Mouse (Mus musculus): ENCODE measurements around the gene Nfia.

The Nfia gene

GRCm38 (mm10) chr4:97776388-97777080 lies 4.0 kb downstream of the Nfia start:
- TF ChIP-seq CTCF (conservative IDR thresholded peaks at IDR 0.05; ENCODE audit: low read length): no peak
- no peak for TF ChIP-seq POU5F1 (IDR thresholded peaks at IDR 0.05; ENCODE audit: borderline replicate concordance, low read length)
- Histone ChIP-seq H3K4me3 (replicated peaks; ENCODE audit: low read length) (peak overlapping the region; percentile 72), H3K4me1 (replicated peaks; ENCODE audit: low read depth, low read length) (peaks cover 18% of the 10 kb centered on the region), H3K27me3 (ENCODE audit: insufficient read depth, low read length) (peaks cover 65% of the 10 kb centered on the region), H3K36me3 (ENCODE audit: insufficient read depth, low read length) (no peaks in the 10 kb centered on the region), H3K9me3 (ENCODE audit: low read length) (no peaks in the 10 kb centered on the region)

- H3K4me1 ChIP-seq (replicated peaks; ENCODE audit: low read depth, low read length): peaks cover 14% of the 10 kb centered on the region
- TF ChIP-seq POU5F1 (IDR thresholded peaks at IDR 0.05; ENCODE audit: borderline replicate concordance, low read length) (no peak), CTCF (conservative IDR thresholded peaks at IDR 0.05; ENCODE audit: low read length) (no peak), NANOG (IDR thresholded peaks at IDR 0.05; ENCODE audit: borderline replicate concordance, low read length) (no peak)
- H3K27me3 ChIP-seq (ENCODE audit: insufficient read depth, low read length): peaks cover 65% of the 10 kb centered on the region
- H3K4me3 ChIP-seq (replicated peaks; ENCODE audit: low read length): peak overlapping the region; percentile 74
- H3K9me3 ChIP-seq (ENCODE audit: low read length): no peaks in the 10 kb centered on the region
- no peaks in the 10 kb centered on the region for H3K36me3 ChIP-seq (ENCODE audit: insufficient read depth, low read length)
These were observed 4.7 kb downstream of the Nfia start for GRCm38 (mm10) chr4:97777081-97777705.

GRCm38 (mm10) chr4:97777706-97778176 lies 5.2 kb downstream of the Nfia start, which contains the start of gene E130114P18Rik:
TSS of gene E130114P18Rik (minus strand) at chr4:97778078.
- Histone ChIP-seq H3K4me3 (replicated peaks; ENCODE audit: low read length) (peak within 1 kb of the TSS; percentile 74), H3K27me3 (ENCODE audit: insufficient read depth, low read length) (peaks cover 65% of the 10 kb centered on the region), H3K4me1 (replicated peaks; ENCODE audit: low read depth, low read length) (peaks cover 14% of the 10 kb centered on the region), H3K36me3 (ENCODE audit: insufficient read depth, low read length) (no peaks in the 10 kb centered on the region), H3K9me3 (ENCODE audit: low read length) (no peaks in the 10 kb centered on the region)
- TF ChIP-seq CTCF (conservative IDR thresholded peaks at IDR 0.05; ENCODE audit: low read length) (no peak), POU5F1 (IDR thresholded peaks at IDR 0.05; ENCODE audit: borderline replicate concordance, low read length) (no peak), NANOG (IDR thresholded peaks at IDR 0.05; ENCODE audit: borderline replicate concordance, low read length) (no peak)

DNA sequence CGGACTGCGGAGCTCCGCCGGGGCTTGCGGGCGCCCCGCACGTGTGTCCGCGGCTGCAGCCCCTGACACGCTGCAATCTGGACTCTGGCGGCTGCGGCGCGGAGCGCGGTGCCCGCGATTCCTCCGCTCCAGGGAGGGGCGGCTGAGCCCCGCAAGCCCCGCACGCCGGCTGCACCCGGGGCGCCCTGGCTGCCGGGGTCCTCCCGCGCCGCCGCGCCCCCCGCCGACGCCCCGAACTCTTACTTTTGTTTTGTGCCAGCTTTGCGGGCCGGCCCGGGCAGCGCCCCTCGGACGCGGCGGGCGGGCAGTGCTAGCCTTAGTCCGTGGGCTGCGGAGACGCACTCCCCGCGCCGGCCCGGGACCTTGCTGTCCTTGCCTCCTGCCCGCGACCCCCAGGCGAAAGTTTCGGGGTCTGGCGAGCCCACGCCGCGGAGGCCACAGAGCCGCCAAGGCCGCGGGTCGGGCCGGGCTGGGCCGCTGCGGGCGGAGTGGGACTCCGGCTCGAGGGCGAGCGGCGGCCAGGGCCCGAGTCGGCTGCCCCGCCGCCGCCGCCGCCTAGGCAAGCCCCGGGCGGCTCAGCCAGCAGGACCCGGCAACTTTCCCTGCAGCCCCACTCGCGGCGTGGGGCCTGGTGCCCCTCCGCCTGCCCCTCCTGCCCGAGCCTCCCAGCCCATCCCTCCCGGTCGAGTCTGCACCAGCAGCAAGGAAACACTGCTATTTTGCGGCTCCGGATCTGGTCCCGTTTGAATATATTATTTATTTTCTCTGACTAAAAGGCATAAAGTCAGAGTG lies 5.9 kb downstream of the Nfia start:
- H3K27me3 ChIP-seq (ENCODE audit: insufficient read depth, low read length): peaks cover 63% of the 10 kb centered on the region
- H3K4me3 ChIP-seq (replicated peaks; ENCODE audit: low read length): peak overlapping the region; percentile 74
- TF ChIP-seq NANOG (IDR thresholded peaks at IDR 0.05; ENCODE audit: borderline replicate concordance, low read length): no peak
- no peak for TF ChIP-seq POU5F1 (IDR thresholded peaks at IDR 0.05; ENCODE audit: borderline replicate concordance, low read length)
- TF ChIP-seq CTCF (conservative IDR thresholded peaks at IDR 0.05; ENCODE audit: low read length): no peak
- peaks cover 14% of the 10 kb centered on the region for H3K4me1 ChIP-seq (replicated peaks; ENCODE audit: low read depth, low read length)
- no peaks in the 10 kb centered on the region for H3K9me3 ChIP-seq (ENCODE audit: low read length)
- H3K36me3 ChIP-seq (ENCODE audit: insufficient read depth, low read length): no peaks in the 10 kb centered on the region

GRCm38 (mm10) chr4:97779003-97779930 lies 6.7 kb downstream of the Nfia start:
- Histone ChIP-seq H3K36me3 (ENCODE audit: insufficient read depth, low read length) (no peaks in the 10 kb centered on the region), H3K4me3 (replicated peaks; ENCODE audit: low read length) (peak overlapping the region; percentile 74), H3K4me1 (replicated peaks; ENCODE audit: low read depth, low read length) (peaks cover 14% of the 10 kb centered on the region), H3K27me3 (ENCODE audit: insufficient read depth, low read length) (peaks cover 56% of the 10 kb centered on the region), H3K9me3 (ENCODE audit: low read length) (no peaks in the 10 kb centered on the region)
- no peak for TF ChIP-seq POU5F1 (IDR thresholded peaks at IDR 0.05; ENCODE audit: borderline replicate concordance, low read length)
- TF ChIP-seq NANOG (IDR thresholded peaks at IDR 0.05; ENCODE audit: borderline replicate concordance, low read length): no peak
- TF ChIP-seq CTCF (conservative IDR thresholded peaks at IDR 0.05; ENCODE audit: low read length): no peak

GRCm38 (mm10) chr4:97780024-97780423 lies 7.5 kb downstream of the Nfia start:
- H3K36me3 ChIP-seq (ENCODE audit: insufficient read depth, low read length): no peaks in the 10 kb centered on the region
- H3K9me3 ChIP-seq (ENCODE audit: low read length): no peaks in the 10 kb centered on the region
- TF ChIP-seq POU5F1 (IDR thresholded peaks at IDR 0.05; ENCODE audit: borderline replicate concordance, low read length) (no peak), CTCF (conservative IDR thresholded peaks at IDR 0.05; ENCODE audit: low read length) (no peak), NANOG (IDR thresholded peaks at IDR 0.05; ENCODE audit: borderline replicate concordance, low read length) (no peak)
- H3K4me1 ChIP-seq (replicated peaks; ENCODE audit: low read depth, low read length): peaks cover 9% of the 10 kb centered on the region
- peaks cover 49% of the 10 kb centered on the region for H3K27me3 ChIP-seq (ENCODE audit: insufficient read depth, low read length)
- H3K4me3 ChIP-seq (replicated peaks; ENCODE audit: low read length): no peak overlapping the region

DNA sequence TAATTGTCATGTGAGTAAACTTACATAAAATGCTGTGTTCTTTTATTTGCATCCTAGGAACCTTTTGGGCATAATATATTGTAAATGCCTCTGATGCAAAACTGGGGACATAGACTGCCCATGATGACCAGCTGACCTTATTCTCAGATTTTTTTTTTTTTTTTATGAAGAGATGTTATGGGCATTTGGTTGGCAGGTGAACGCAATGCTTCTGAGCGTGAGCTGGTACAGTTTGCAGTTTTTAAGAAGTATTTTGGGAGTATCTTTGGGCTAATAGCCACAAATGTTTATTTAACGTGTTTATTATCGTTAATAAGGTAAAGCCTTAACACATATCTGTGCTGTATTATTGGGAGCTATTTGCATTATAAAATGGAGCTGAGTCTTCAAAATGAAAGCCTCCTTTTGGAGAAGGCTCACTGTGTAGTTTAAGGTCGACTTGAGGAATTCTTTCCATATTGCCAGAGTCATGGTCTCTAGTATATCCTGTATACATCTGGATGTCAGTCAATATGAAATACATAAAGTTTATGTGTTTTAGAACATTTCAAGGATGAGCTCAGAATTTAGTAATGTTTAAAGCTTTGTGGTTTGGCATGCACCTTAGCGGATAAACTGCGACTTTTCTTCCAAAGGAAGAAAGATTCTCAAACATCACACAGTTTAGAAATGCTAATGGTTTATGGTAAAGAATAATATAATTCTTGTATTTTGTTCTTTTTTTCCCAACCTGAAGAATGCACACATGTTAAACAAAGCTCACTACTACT lies 8.3 kb downstream of the Nfia start:
- peaks cover 42% of the 10 kb centered on the region for H3K27me3 ChIP-seq (ENCODE audit: insufficient read depth, low read length)
- no peak overlapping the region for H3K4me3 ChIP-seq (replicated peaks; ENCODE audit: low read length)
- peaks cover 6% of the 10 kb centered on the region for H3K4me1 ChIP-seq (replicated peaks; ENCODE audit: low read depth, low read length)
- no peaks in the 10 kb centered on the region for H3K36me3 ChIP-seq (ENCODE audit: insufficient read depth, low read length)
- TF ChIP-seq CTCF (conservative IDR thresholded peaks at IDR 0.05; ENCODE audit: low read length): no peak
- TF ChIP-seq NANOG (IDR thresholded peaks at IDR 0.05; ENCODE audit: borderline replicate concordance, low read length): no peak
- no peak for TF ChIP-seq POU5F1 (IDR thresholded peaks at IDR 0.05; ENCODE audit: borderline replicate concordance, low read length)
- no peaks in the 10 kb centered on the region for H3K9me3 ChIP-seq (ENCODE audit: low read length)
